Mouse (Mus musculus) hindbrain, embryonic 10.5 days (tissue): ENCODE results near the gene Tmem143. TPM values are rescaled to one million over a fixed set of nuclear protein-coding genes. Genes with fewer than 3 reads are reported as not detected.
A peak's percentile ranks its signal among the peaks of the same experiment; 100 is the strongest.
"Not testable (repeated sequence)": the region's sequence is repeated elsewhere in the genome, so short reads cannot be mapped to it uniquely, and the experiment has no call there.

Experiments
- DNase-seq: peaks from one replicate; pipeline ENCODE4 v3.0.0-alpha.2; 2017; ENCODE audit warnings: low spot score
- H3K27ac ChIP-seq: fragments of 300-500 bp; sonication (generic); 2 replicates; pipeline ENCODE4 v1.5.1; 2016; ENCODE audit warnings: mild to moderate bottlenecking, moderate library complexity
- H3K27me3 ChIP-seq: fragments of 300-500 bp; sonication (generic); 2 replicates; pipeline ENCODE4 v1.6.1; 2016; ENCODE audit warnings: mild to moderate bottlenecking; ENCODE audit not compliant: poor library complexity, insufficient read depth, severe bottlenecking
- H3K36me3 ChIP-seq: fragments of 300-500 bp; sonication (generic); 2 replicates; pipeline ENCODE4 v1.6.1; 2016; ENCODE audit warnings: mild to moderate bottlenecking, moderate library complexity
- H3K4me1 ChIP-seq: fragments of 300-500 bp; sonication (generic); replicated peaks from 2 replicates; pipeline ENCODE4 v1.6.1; 2016; ENCODE audit warnings: mild to moderate bottlenecking
- H3K4me3 ChIP-seq: fragments of 300-500 bp; sonication (generic); 2 replicates; pipeline ENCODE4 v1.5.1; 2016; ENCODE audit warnings: mild to moderate bottlenecking, moderate library complexity
- H3K9me3 ChIP-seq: fragments of 300-500 bp; sonication (generic); 2 replicates; pipeline ENCODE4 v1.6.1; 2016; ENCODE audit warnings: mild to moderate bottlenecking, moderate library complexity
- WGBS: fragments of 180-500 bp; shearing (Covaris S2); methylation state at CpG from one replicate; pipeline ENCODE4 v1.1.7; 2016; 5-methylcytosine and 5-hydroxymethylcytosine counted together
- polyA plus RNA-seq: library from polyadenylated mRNA; unstranded; fragments of >200 nt; fragmentation: Nextera tagmentation; extraction: Ambion mirVana; gene quantifications from 2 replicates; pipeline ENCODE4 v1.2.1, GENCODE M21; 2016

The Tmem143 gene
- polyA plus RNA-seq, 1 experiment from 2014 or later = 4.8 TPM

DNA sequence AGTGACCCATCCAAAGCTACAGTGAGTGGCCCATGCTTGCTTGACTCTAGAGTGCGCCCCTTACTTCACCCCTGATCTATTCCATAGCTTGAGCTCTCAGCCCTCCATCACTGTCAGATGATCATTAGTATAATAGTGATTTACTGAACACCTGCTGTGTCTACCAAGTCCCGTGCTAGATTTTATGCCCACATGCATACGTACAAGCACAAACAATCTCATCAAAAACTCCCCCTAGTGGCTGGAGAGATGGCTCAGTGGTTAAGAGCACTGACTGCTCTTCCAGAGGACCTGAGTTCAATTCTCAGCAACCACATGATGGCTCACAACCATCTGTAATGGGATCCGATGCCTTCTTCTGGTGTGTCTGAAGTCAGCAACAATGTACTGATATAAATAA, 1.4 kb downstream of the Tmem143 start:
- not testable (repeated sequence) for H3K9me3 ChIP-seq, H3K36me3 ChIP-seq, H3K27me3 ChIP-seq, DNase-seq
- 58% methylated on average over 4 of the region's 4 CpGs for WGBS
- H3K27ac ChIP-seq = peak overlapping the region; percentile 90; the same call in 1 of the 2 replicates
- H3K4me1 ChIP-seq = peaks cover 20% of the 10 kb centered on the region
- H3K4me3 ChIP-seq = peak overlapping the region; percentile 60; the same call in 1 of the 2 replicates

DNA sequence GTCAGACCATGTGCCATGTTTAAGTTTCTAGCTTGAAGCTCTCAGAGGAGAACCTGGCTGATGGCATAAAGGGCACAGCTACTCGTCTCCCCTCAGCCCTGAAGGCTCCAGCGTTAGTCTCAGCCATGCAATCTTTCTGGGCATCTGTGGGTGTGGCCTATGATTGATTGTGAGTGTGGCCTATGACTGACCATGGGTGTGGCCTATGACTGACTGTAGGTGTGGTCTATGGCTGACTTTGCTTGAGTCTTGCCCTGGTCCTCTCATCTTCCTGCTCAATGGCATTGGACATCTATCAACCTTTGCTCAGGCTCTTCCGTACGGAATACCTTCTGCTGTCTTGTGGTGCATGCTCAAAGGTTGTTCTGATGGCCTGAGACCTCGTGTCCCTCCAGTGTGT, 4.8 kb downstream of the Tmem143 start:
- H3K4me1 ChIP-seq = peaks cover 15% of the 10 kb centered on the region
- no peak overlapping the region for H3K27ac ChIP-seq
- no peaks in the 10 kb centered on the region for H3K27me3 ChIP-seq
- WGBS = 63% methylated on average over 5 of the region's 5 CpGs
- peaks cover 4% of the 10 kb centered on the region; the same call in 1 of the 2 replicates for H3K36me3 ChIP-seq
- 0 out of 2 replicates have a peak, but pooled peaks cover 3% of the 10 kb centered on the region for H3K9me3 ChIP-seq
- H3K4me3 ChIP-seq = no peak overlapping the region
- peak; percentile 25 for DNase-seq

DNA sequence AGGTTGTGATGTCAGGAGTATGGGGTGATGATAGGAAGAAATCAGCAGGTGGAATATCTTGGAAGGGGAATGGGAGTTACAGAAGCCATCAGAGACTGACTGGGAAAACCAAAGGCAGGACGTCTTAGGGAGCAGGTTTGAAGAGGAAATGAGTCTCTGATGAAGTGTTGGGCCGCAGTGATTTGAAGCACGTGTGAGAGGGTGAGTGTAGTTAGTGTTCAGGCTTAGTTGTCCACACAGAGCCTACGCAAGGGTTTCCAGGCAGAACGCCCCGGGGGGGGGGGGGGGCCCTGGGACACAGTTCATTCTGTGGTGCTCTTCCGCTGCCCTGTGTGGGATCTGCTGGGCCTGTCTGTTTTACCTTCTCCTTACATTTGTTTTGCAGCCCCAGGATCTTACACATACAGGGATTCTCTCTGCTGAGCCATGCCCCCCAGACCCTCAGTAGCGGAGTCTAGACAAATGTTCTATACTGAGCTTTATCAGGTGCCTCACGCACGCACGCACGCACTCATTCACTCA, 5.8 kb downstream of the Tmem143 start:
- DNase-seq = no peak
- H3K36me3 ChIP-seq = peaks cover 12% of the 10 kb centered on the region; the same call in 1 of the 2 replicates
- WGBS = 82% methylated on average over 12 of the region's 12 CpGs
- H3K27me3 ChIP-seq = no peaks in the 10 kb centered on the region
- H3K9me3 ChIP-seq = 0 out of 2 replicates have a peak, but pooled peaks cover 3% of the 10 kb centered on the region
- H3K4me3 ChIP-seq = no peak overlapping the region
- H3K27ac ChIP-seq = no peak overlapping the region
- H3K4me1 ChIP-seq = peaks cover 9% of the 10 kb centered on the region

DNA sequence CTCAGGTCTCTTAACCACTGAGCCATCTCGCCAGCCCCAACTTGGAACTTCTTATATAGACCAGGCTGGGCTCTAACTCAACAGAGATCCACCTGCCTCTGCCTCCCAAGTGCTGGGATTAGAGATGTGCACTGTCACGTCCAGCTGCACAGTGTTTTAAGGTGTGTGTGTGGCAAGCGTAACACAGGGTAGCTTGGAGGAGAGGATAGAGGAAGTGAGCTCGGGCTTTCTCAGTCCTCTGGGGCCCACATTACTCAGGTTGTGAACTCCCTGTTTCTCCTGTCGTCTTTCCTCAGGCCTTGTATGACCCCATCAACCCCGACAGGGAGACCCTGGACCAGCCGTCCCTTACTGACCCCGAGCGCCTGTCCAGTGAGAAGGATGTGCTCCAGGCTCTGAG, 9.9 kb downstream of the Tmem143 start:
- Histone ChIP-seq H3K27me3 (no peaks in the 10 kb centered on the region), H3K4me3 (no peak overlapping the region), H3K36me3 (peaks cover 50% of the 10 kb centered on the region), H3K27ac (no peak overlapping the region), H3K4me1 (no peaks in the 10 kb centered on the region), H3K9me3 (peaks cover 7% of the 10 kb centered on the region; the same call in 1 of the 2 replicates)
- WGBS = 87% methylated on average over 9 of the region's 9 CpGs
- DNase-seq = no peak

DNA sequence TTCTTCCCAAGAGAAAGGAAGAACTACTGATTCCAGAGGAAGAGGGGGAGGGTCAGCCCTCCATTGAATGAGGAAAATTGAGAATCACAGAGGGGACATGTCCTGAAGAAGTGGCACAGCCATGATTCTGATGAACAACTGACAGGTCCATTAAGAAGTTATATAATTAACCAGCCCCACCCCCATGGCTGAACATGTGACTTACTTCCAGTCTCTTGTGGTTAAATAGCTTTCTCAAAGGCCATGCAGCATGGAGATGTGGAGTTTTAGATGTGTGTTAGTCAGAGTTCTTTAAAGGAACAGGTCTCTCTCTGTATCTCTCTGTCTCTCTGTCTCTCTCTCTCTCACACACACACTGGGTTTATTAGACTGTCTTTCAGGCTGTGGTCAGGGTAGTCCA, 11.6 kb downstream of the Tmem143 start:
- peaks cover 7% of the 10 kb centered on the region; the same call in 1 of the 2 replicates for H3K9me3 ChIP-seq
- no peak overlapping the region for H3K4me3 ChIP-seq
- H3K27me3 ChIP-seq = no peaks in the 10 kb centered on the region
- no peaks in the 10 kb centered on the region for H3K4me1 ChIP-seq
- H3K27ac ChIP-seq = no peak overlapping the region
- no peak for DNase-seq
- H3K36me3 ChIP-seq = peaks cover 56% of the 10 kb centered on the region

DNA sequence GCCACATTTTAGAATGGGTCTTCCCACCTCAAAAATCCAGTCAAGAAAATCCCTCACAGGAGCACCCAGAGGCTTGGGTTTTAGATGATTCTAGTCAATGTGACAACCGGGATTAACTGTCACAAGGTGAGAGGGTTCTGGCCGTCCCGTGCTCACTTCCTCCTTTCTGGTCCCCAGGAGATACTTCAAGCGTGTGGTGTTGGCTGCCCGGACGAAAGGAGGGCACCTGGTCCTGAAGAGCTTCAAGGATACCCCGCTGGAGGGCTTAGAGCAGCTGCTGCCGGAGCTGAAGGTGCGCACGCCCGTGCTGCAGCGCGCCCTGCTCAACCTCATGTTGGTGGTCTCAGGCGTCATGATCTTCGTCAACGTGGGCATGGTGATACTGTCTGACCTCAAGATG, 12.4 kb downstream of the Tmem143 start:
- 93% methylated on average over 16 of the region's 16 CpGs for WGBS
- Histone ChIP-seq H3K4me3 (no peak overlapping the region), H3K36me3 (peaks cover 62% of the 10 kb centered on the region), H3K27ac (no peak overlapping the region), H3K9me3 (peaks cover 4% of the 10 kb centered on the region; the same call in 1 of the 2 replicates), H3K4me1 (no peaks in the 10 kb centered on the region), H3K27me3 (no peaks in the 10 kb centered on the region)
- DNase-seq = no peak

DNA sequence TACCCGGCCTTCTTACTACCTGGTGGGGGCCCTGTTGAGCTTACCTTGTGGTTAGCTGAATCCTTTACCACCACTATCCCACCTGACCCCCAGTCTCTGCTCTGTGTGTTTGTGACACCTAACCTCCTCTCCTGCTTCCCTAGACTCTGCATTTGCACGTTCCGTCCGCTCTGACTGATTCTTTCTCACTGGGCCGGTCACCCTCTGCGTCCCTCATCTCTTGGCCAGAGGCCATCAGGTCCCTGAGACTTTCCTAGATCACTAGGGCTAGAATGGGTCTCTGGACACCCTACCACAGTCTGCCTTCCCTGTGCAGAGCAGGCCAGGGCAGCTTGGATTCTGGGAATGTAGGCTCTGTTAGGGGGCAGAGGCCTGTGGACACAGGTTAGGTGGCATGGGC, 17.3 kb downstream of the Tmem143 start:
- peaks cover 4% of the 10 kb centered on the region; the same call in 1 of the 2 replicates for H3K9me3 ChIP-seq
- WGBS = 91% methylated on average over 6 of the region's 6 CpGs
- H3K36me3 ChIP-seq = peaks cover 36% of the 10 kb centered on the region
- no peak for DNase-seq
- no peak overlapping the region for H3K4me3 ChIP-seq
- H3K4me1 ChIP-seq = peaks cover 24% of the 10 kb centered on the region
- H3K27me3 ChIP-seq = peaks cover 2% of the 10 kb centered on the region; the same call in 1 of the 2 replicates
- peak overlapping the region; percentile 35 for H3K27ac ChIP-seq

DNA sequence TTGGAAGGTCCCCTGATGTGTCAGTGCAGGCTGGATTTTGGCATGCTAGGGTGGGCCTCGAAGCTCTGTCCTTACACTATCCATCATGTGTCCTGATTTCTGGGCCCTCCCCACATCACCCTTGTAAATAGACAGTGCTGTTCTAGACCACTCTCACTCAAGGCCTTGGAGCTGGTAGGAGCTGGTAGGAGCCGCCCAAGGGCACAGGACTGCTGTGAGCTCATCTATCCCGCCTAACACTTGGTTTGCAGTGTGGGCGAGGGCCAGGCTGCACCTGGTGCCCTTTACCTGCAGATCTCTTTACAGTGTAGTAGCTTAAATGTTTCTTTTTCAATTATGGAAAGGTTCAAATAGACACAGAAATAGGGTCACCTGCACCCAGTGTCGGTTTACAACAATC, 18.3 kb downstream of the Tmem143 start:
- Histone ChIP-seq H3K9me3 (peaks cover 2% of the 10 kb centered on the region; the same call in 1 of the 2 replicates), H3K27ac (no peak overlapping the region), H3K4me1 (peaks cover 33% of the 10 kb centered on the region), H3K36me3 (peaks cover 26% of the 10 kb centered on the region), H3K27me3 (peaks cover 10% of the 10 kb centered on the region), H3K4me3 (no peak overlapping the region)
- WGBS = 85% methylated on average over 5 of the region's 5 CpGs
- no peak for DNase-seq

DNA sequence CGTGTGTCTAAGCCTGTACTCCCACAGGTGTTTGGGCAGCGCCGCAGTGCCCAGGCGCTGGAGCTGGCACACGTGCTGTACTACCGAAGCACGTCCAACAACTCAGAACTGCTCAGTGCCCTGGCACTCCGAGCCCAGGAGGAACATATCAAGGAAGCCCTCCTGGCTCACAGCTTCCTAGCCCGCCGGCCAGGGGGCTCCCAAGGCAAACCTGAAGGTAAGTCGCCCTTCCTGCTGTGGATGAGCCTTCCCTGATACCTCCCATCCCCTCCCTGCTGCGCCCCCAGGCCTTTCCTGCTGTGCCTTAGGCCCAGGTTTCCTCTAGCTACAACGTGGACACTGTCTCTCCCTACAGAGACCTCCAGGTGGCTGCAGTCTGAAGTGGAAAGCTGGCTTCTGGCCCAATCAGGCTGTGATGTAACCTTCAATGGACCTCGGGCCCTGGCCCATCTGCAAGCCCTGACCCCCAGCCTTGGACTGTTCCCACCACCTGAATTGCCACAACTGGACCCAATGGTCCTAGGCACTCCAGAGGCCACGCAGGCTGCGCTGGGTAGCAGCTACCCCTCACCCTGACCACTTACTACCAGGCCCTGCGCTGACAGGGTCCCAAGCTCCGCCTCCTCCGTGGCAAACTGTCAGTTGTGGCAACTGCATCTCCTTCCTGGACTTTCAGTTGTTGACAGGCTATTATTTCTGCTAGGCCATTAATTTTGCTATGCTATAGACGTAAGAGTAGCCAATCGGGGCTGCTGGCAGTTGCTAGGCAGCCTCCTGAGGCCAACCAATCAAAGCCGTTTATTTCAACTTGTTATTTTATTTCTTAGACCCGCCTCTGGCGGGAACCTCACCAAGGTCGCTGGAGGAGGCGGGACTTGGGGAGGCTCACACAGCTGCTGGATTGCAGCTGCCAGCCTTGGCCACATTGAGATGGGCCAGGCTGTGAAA, 19.6 kb downstream of the Tmem143 start:
- H3K4me3 ChIP-seq = peak overlapping the region; percentile 36
- H3K36me3 ChIP-seq = peaks cover 13% of the 10 kb centered on the region
- H3K27ac ChIP-seq = peak overlapping the region; percentile 84
- peaks cover 45% of the 10 kb centered on the region for H3K4me1 ChIP-seq
- WGBS = 39% methylated on average over 26 of the region's 26 CpGs
- peak; percentile 72 for DNase-seq
- no peaks in the 10 kb centered on the region for H3K9me3 ChIP-seq
- H3K27me3 ChIP-seq = peaks cover 19% of the 10 kb centered on the region

DNA sequence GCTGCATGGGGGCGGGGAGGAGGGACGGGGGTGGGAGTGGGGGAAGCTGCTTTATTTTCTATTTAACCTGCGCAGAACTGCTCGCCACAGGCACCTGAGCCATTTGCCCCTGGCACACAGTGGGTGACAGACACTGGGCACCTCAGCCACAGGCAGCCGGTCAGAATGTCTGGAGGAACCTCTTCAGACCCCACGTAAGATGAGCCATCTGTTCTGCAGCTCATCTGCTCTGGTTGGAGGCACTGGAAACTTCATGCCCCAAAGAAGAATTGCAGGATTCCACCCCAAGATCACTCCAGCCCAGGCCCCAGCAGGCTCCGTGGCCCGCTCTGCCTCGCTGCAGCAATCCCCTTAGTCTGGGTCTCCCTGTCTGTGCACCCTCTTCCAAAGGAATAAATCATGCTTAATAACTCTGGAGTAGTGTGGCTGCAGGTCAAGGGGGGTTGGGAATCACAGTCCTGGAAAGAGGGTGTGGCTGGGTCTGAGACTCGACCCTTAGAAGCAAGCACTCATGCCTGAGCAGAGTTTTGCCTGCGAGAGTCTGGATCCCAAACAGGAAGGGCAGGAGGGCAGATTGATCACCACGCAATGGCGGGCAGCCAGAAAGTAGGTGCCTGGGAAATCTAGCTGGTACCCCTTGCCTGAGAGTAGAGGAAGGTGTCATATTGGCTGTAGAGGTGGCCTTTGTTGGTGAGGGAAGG, 20.4 kb downstream of the Tmem143 start:
- peaks cover 12% of the 10 kb centered on the region for H3K36me3 ChIP-seq
- H3K27me3 ChIP-seq = peaks cover 19% of the 10 kb centered on the region
- no peak for DNase-seq
- peak overlapping the region; percentile 36 for H3K4me3 ChIP-seq
- H3K9me3 ChIP-seq = no peaks in the 10 kb centered on the region
- peaks cover 47% of the 10 kb centered on the region for H3K4me1 ChIP-seq
- 45% methylated on average over 13 of the region's 13 CpGs for WGBS
- peak overlapping the region; percentile 84 for H3K27ac ChIP-seq

DNA sequence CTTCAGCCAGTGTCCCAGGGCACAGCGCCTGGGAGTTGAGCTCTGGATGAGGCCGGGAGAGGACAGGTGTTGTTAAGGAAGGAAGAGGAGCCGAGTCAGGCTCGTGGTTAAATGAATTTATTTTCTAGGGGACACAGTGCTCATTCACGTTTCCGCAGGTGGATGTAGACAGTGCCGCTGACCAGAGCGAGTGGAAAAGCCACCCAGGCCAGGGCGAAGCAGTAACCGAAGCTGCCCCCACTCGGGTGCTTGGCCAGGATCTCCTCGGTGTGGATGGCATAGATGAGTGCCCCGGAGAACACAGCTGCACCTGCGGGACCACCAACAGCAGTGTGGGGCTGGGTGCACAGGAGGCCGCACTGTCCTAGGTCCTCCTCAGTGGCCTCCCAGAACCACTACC, 21.2 kb downstream of the Tmem143 start:
- peaks cover 19% of the 10 kb centered on the region for H3K27me3 ChIP-seq
- peaks cover 10% of the 10 kb centered on the region for H3K36me3 ChIP-seq
- H3K27ac ChIP-seq = peak overlapping the region; percentile 84
- 90% methylated on average over 15 of the region's 15 CpGs for WGBS
- no peak for DNase-seq
- H3K9me3 ChIP-seq = no peaks in the 10 kb centered on the region
- H3K4me3 ChIP-seq = no peak overlapping the region
- H3K4me1 ChIP-seq = peaks cover 55% of the 10 kb centered on the region

DNA sequence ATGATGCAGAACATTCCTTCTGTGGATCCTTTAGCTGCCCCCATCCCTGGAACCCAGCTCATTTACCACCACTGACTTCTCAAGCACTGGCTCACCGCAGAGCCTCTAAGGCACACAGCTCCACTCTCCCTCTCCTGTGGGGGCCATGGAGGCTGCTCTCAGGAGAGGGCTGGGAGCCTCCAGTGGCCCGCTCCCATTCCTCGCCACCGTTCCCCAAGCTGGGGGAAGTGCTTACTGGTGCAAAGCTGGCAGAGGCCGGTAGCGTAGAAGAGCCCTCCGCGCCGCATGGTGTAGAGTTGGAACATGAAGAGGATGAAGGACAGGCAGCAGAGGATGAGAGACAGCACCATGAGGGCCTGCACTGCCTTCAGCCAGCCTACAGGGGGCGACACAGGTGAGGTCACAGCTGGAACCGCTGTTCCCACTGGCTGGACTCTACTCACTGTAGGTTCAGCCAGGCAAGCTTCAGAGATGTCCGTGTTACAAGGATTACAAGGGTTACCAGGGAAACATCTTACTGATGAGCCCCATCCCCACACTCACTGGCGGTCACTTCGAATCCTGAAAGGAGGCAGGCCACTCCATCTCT, 22.4 kb downstream of the Tmem143 start:
- Histone ChIP-seq H3K4me3 (no peak overlapping the region), H3K27ac (0 out of 2 replicates have a peak overlapping the region, but pooled peaks have one; percentile 60), H3K27me3 (peaks cover 19% of the 10 kb centered on the region), H3K4me1 (peaks cover 68% of the 10 kb centered on the region), H3K36me3 (no peaks in the 10 kb centered on the region), H3K9me3 (no peaks in the 10 kb centered on the region)
- DNase-seq = no peak
- WGBS = 65% methylated on average over 14 of the region's 14 CpGs
